Mouse (Mus musculus): ENCODE measurements around the gene Nfx1.

Nfx1 gene

GRCm38 (mm10) chr4:40976651-40977050 is 5.9 kb downstream of the Nfx1 start:
- DNase-seq = no peak

GRCm38 (mm10) chr4:40979430-40979829 is 8.7 kb downstream of the Nfx1 start:
- no peak for DNase-seq

- no peak for DNase-seq
These were observed 11.8 kb downstream of the Nfx1 start for GRCm38 (mm10) chr4:40982486-40982885.

GRCm38 (mm10) chr4:40983686-40984085 is 13.0 kb downstream of the Nfx1 start:
- DNase-seq = no peak

- no peak for DNase-seq
These were observed 18.9 kb downstream of the Nfx1 start for GRCm38 (mm10) chr4:40989633-40990032.

GRCm38 (mm10) chr4:40996302-40996701 is 25.6 kb downstream of the Nfx1 start:
- no peak for DNase-seq

GRCm38 (mm10) chr4:40997916-40998315 is 27.2 kb downstream of the Nfx1 start:
- DNase-seq = no peak

GRCm38 (mm10) chr4:41000271-41000670 is 29.6 kb downstream of the Nfx1 start:
- no peak for DNase-seq

- DNase-seq = no peak
These were observed 30.3 kb downstream of the Nfx1 start for GRCm38 (mm10) chr4:41000842-41001639.

GRCm38 (mm10) chr4:41013351-41013750 is 42.6 kb downstream of the Nfx1 start:
- no peak for DNase-seq

- no peak for DNase-seq
These were observed 45.1 kb downstream of the Nfx1 start for GRCm38 (mm10) chr4:41015798-41016197.

- no peak for DNase-seq
These were observed 50.4 kb downstream of the Nfx1 start for GRCm38 (mm10) chr4:41021094-41021493.

GRCm38 (mm10) chr4:41026086-41026787 is 55.5 kb downstream of the Nfx1 start:
- DNase-seq = no peak

- DNase-seq = no peak
These were observed 57.2 kb downstream of the Nfx1 start for GRCm38 (mm10) chr4:41027872-41028271.

- no peak for DNase-seq
These were observed 57.6 kb downstream of the Nfx1 start for GRCm38 (mm10) chr4:41028272-41028671.

GRCm38 (mm10) chr4:41029372-41029771 is 58.7 kb downstream of the Nfx1 start:
- no peak for DNase-seq

- DNase-seq = no peak
These were observed 60.5 kb downstream of the Nfx1 start for GRCm38 (mm10) chr4:41031242-41031641.

- DNase-seq = no peak
These were observed 67.2 kb downstream of the Nfx1 start for GRCm38 (mm10) chr4:41037942-41038341.

GRCm38 (mm10) chr4:41040983-41041382 is 70.3 kb downstream of the Nfx1 start:
- DNase-seq = no peak

- no peak for DNase-seq
These were observed 72.2 kb downstream of the Nfx1 start for GRCm38 (mm10) chr4:41042880-41043279.

- DNase-seq = no peak
These were observed 73.3 kb downstream of the Nfx1 start for GRCm38 (mm10) chr4:41043961-41044360.

- DNase-seq = no peak
These were observed 74.6 kb downstream of the Nfx1 start for GRCm38 (mm10) chr4:41045288-41045687.

GRCm38 (mm10) chr4:41046254-41046795 is 75.6 kb downstream of the Nfx1 start:
- DNase-seq = no peak

Data from cerebellum, adult 8-10 months (tissue).